Mouse (Mus musculus): Measurements from ENCODE around the gene Rad9a. TPM values are rescaled to one million over a fixed set of nuclear protein-coding genes. Genes with fewer than 3 reads are reported as not detected.

Gene Rad9a
- polyA plus RNA-seq, 1 experiment from 2014 or later = 9.0 TPM

DNA sequence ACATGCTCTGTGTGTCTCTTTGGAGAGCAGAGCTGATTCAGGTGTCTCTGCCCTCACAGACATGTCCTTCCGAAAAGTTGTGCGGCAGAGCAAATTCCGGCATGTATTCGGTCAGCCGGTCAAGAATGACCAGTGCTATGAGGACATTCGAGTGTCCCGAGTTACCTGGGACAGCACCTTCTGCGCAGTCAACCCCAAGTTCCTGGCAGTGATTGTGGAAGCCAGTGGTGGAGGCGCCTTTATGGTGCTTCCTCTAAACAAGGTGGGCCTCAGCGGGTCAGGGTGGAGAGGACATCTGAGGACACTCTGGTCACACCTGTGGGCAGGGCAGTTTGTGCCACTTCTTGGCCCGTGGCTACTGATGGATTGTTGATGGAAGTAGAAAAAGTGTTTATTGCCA, 52.2 kb downstream of the Rad9a start:
- Histone ChIP-seq H3K4me1 (ENCODE audit: insufficient read depth) (peaks cover 43% of the 10 kb centered on the region), H3K9me3 (ENCODE audit: low read length) (no peaks in the 10 kb centered on the region)
- 69% methylated on average over 11 of the region's 11 CpGs for WGBS (ENCODE audit: insufficient replicate concordance)

GRCm38 (mm10) chr19:4148819-4149218, 52.6 kb downstream of the Rad9a start:
- Histone ChIP-seq H3K27me3 (ENCODE audit: insufficient read depth, low read length) (no peaks in the 10 kb centered on the region), H3K9ac (replicated peaks) (peak overlapping the region; percentile 94), H3K9me3 (ENCODE audit: low read length) (no peaks in the 10 kb centered on the region), H3K36me3 (replicated peaks; ENCODE audit: insufficient read depth, low read length) (peaks cover 30% of the 10 kb centered on the region), H3K4me1 (ENCODE audit: insufficient read depth) (peaks cover 45% of the 10 kb centered on the region), H3K4me3 (ENCODE audit: low read depth, low read length) (peak overlapping the region; percentile 86), H3K4me2 (ENCODE audit: low read depth, low read length) (peak overlapping the region; percentile 89), H3K27ac (ENCODE audit: low read depth) (peak overlapping the region; percentile 84)
- no peak for TF ChIP-seq CTCF (IDR thresholded peaks at IDR 0.05; ENCODE audit: low read depth)
- no peak for TF ChIP-seq EP300 (IDR thresholded peaks at IDR 0.05; ENCODE audit: low read depth)
- DNase-seq (no peak), ATAC-seq (peak; percentile 33)
- WGBS (ENCODE audit: insufficient replicate concordance) = 2% methylated on average over 8 of the region's 8 CpGs

More for the DNA sequence above, 52.2 kb downstream of the Rad9a start:
- H3K27ac ChIP-seq (ENCODE audit: low read depth) = peak overlapping the region; percentile 84; the same call in 1 of the 2 replicates
- H3K9ac ChIP-seq (replicated peaks) = peak overlapping the region; percentile 94
- H3K27me3 ChIP-seq (ENCODE audit: insufficient read depth, low read length) = no peaks in the 10 kb centered on the region
- TF ChIP-seq CTCF (IDR thresholded peaks at IDR 0.05; ENCODE audit: low read depth) (no peak), EP300 (IDR thresholded peaks at IDR 0.05; ENCODE audit: low read depth) (no peak)
- H3K4me3 ChIP-seq (ENCODE audit: low read depth, low read length) = peak overlapping the region; percentile 86
- no peak for DNase-seq
- peaks cover 30% of the 10 kb centered on the region for H3K36me3 ChIP-seq (replicated peaks; ENCODE audit: insufficient read depth, low read length)
- ATAC-seq = no peak
- peak overlapping the region; percentile 89 for H3K4me2 ChIP-seq (ENCODE audit: low read depth, low read length)

DNA sequence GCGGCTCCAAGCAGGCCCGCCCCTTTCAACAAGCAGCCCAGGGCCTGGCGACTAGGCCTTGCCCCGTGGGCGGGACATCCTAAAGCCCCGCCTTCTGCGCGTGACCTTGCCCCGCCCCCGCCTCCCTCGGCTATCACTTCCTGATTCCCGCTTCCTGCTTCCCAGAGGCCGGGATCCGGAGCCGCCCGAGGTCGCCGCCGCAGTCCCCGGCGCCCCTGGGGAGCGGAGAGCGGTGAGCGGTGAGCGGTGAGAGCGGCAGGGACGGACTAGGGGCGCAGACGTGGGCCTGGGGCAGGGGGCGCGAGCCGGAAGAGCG, 53.0 kb downstream of the Rad9a start, which contains the start of gene Coro1b:
Gene Coro1b, plus strand, starts transcription at position 129 of the 316 bp plus-strand sequence.
- under 1% methylated on average over 31 of the region's 33 CpGs for WGBS (ENCODE audit: insufficient replicate concordance)
- H3K27me3 ChIP-seq (ENCODE audit: insufficient read depth, low read length) = no peaks in the 10 kb centered on the region
- peak; percentile 91 for ATAC-seq
- H3K4me1 ChIP-seq (ENCODE audit: insufficient read depth) = peaks cover 45% of the 10 kb centered on the region
- peak within 1 kb of the TSS; percentile 94 for H3K9ac ChIP-seq (replicated peaks)
- peak within 1 kb of the TSS; percentile 89 for H3K4me2 ChIP-seq (ENCODE audit: low read depth, low read length)
- peaks cover 27% of the 10 kb centered on the region for H3K36me3 ChIP-seq (replicated peaks; ENCODE audit: insufficient read depth, low read length)
- no peaks in the 10 kb centered on the region for H3K9me3 ChIP-seq (ENCODE audit: low read length)
- peak within 1 kb of the TSS; percentile 84 for H3K27ac ChIP-seq (ENCODE audit: low read depth)
- DNase-seq = peak; percentile 97
- TF ChIP-seq CTCF (IDR thresholded peaks at IDR 0.05; ENCODE audit: low read depth) (no peak), EP300 (IDR thresholded peaks at IDR 0.05; ENCODE audit: low read depth) (no peak)
- H3K4me3 ChIP-seq (ENCODE audit: low read depth, low read length) = peak within 1 kb of the TSS; percentile 86

GRCm38 (mm10) chr19:4147782-4148490, 53.5 kb downstream of the Rad9a start:
- peak overlapping the region; percentile 14; the same call in 1 of the 2 replicates for H3K27ac ChIP-seq (ENCODE audit: low read depth)
- H3K27me3 ChIP-seq (ENCODE audit: insufficient read depth, low read length) = no peaks in the 10 kb centered on the region
- peak overlapping the region; percentile 89 for H3K4me2 ChIP-seq (ENCODE audit: low read depth, low read length)
- H3K9me3 ChIP-seq (ENCODE audit: low read length) = no peaks in the 10 kb centered on the region
- ATAC-seq (no peak), DNase-seq (no peak)
- H3K9ac ChIP-seq (replicated peaks) = peak overlapping the region; percentile 94
- WGBS (ENCODE audit: insufficient replicate concordance) = 44% methylated on average over 9 of the region's 9 CpGs
- H3K36me3 ChIP-seq (replicated peaks; ENCODE audit: insufficient read depth, low read length) = peaks cover 23% of the 10 kb centered on the region
- peaks cover 45% of the 10 kb centered on the region for H3K4me1 ChIP-seq (ENCODE audit: insufficient read depth)
- H3K4me3 ChIP-seq (ENCODE audit: low read depth, low read length) = peak overlapping the region; percentile 86
- TF ChIP-seq CTCF (IDR thresholded peaks at IDR 0.05; ENCODE audit: low read depth) (no peak), EP300 (IDR thresholded peaks at IDR 0.05; ENCODE audit: low read depth) (no peak)

GRCm38 (mm10) chr19:4147022-4147405, 54.4 kb downstream of the Rad9a start:
- no peaks in the 10 kb centered on the region for H3K27me3 ChIP-seq (ENCODE audit: insufficient read depth, low read length)
- no peak overlapping the region for H3K4me2 ChIP-seq (ENCODE audit: low read depth, low read length)
- H3K9ac ChIP-seq (replicated peaks) = no peak overlapping the region
- H3K4me1 ChIP-seq (ENCODE audit: insufficient read depth) = peaks cover 45% of the 10 kb centered on the region
- no peaks in the 10 kb centered on the region for H3K9me3 ChIP-seq (ENCODE audit: low read length)
- 56% methylated on average over 3 of the region's 3 CpGs for WGBS (ENCODE audit: insufficient replicate concordance)
- no peak overlapping the region for H3K4me3 ChIP-seq (ENCODE audit: low read depth, low read length)
- no peak for DNase-seq
- no peak overlapping the region for H3K27ac ChIP-seq (ENCODE audit: low read depth)
- TF ChIP-seq CTCF (IDR thresholded peaks at IDR 0.05; ENCODE audit: low read depth) = no peak
- no peak for TF ChIP-seq EP300 (IDR thresholded peaks at IDR 0.05; ENCODE audit: low read depth)
- no peak for ATAC-seq
- H3K36me3 ChIP-seq (replicated peaks; ENCODE audit: insufficient read depth, low read length) = peaks cover 17% of the 10 kb centered on the region

DNA sequence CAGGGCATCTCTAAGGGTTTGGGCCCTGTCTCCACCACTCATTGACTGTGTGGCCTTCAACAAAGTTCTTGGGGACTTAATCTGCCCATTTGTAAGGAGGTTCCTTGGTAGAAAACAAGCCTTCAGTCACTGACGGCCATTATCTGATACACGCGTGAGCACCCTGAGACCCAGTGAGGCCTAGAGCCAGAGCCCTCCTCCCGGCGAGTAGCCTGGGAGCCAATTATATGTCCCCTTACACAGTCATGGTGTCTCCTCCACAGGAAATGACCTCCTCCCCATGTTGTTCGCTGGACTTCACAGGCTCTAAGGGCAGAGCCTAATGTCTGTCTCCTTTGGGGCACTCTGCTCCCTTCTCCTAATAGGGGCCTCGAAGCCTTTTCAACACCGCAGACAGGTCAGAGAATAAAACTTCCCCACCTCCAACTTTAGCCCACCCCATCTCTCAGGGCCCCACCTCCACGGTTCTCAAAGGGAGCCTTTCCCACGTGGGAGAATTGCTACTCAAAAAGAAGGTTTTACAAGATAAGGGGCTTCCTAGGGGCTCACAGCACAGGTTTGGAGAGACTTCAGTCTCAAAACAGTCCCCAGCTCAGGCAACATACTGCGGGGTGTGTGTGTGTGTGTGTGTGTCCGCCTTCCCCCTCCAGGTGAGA, 55.0 kb downstream of the Rad9a start:
- ATAC-seq (no peak), DNase-seq (no peak)
- no peak overlapping the region for H3K9ac ChIP-seq (replicated peaks)
- H3K36me3 ChIP-seq (replicated peaks; ENCODE audit: insufficient read depth, low read length) = peaks cover 14% of the 10 kb centered on the region
- WGBS (ENCODE audit: insufficient replicate concordance) = 77% methylated on average over 12 of the region's 12 CpGs
- H3K4me1 ChIP-seq (ENCODE audit: insufficient read depth) = peaks cover 45% of the 10 kb centered on the region
- no peak overlapping the region for H3K4me2 ChIP-seq (ENCODE audit: low read depth, low read length)
- no peaks in the 10 kb centered on the region for H3K27me3 ChIP-seq (ENCODE audit: insufficient read depth, low read length)
- no peaks in the 10 kb centered on the region for H3K9me3 ChIP-seq (ENCODE audit: low read length)
- TF ChIP-seq EP300 (IDR thresholded peaks at IDR 0.05; ENCODE audit: low read depth) (no peak), CTCF (IDR thresholded peaks at IDR 0.05; ENCODE audit: low read depth) (no peak)
- H3K27ac ChIP-seq (ENCODE audit: low read depth) = no peak overlapping the region
- no peak overlapping the region for H3K4me3 ChIP-seq (ENCODE audit: low read depth, low read length)
